Mouse (Mus musculus) hindbrain, embryonic 13.5 days (tissue): ENCODE measurements around the gene Itgav. TPM values are rescaled to one million over a fixed set of nuclear protein-coding genes. Genes with fewer than 3 reads are reported as not detected.
"Not testable (repeated sequence)": the region's sequence is repeated elsewhere in the genome, so short reads cannot be mapped to it uniquely, and the experiment has no call there.

Experiments
- ATAC-seq: fragments of 200-750 bp; cut with Nextera tagmentation; 2 replicates; pipeline ENCODE4 v1.8.0; 2017; ENCODE audit warnings: moderate TSS enrichment; ENCODE audit not compliant: low FRiP score
- H3K27ac ChIP-seq: fragments of 300-500 bp; sonication (generic); 2 replicates; pipeline ENCODE4 v1.5.1; 2015; ENCODE audit warnings: inconsistent platforms, mild to moderate bottlenecking, moderate library complexity
- H3K27me3 ChIP-seq: fragments of 300-500 bp; sonication (generic); 2 replicates; pipeline ENCODE4 v1.6.1; 2015; ENCODE audit warnings: mild to moderate bottlenecking, inconsistent platforms
- H3K36me3 ChIP-seq: fragments of 300-500 bp; sonication (generic); 2 replicates; pipeline ENCODE4 v1.6.1; 2015; ENCODE audit warnings: mild to moderate bottlenecking, inconsistent platforms
- H3K4me1 ChIP-seq: fragments of 300-500 bp; sonication (generic); replicated peaks from 2 replicates; pipeline ENCODE4 v1.6.1; 2015; ENCODE audit warnings: inconsistent platforms
- H3K4me2 ChIP-seq: fragments of 300-500 bp; sonication (generic); 2 replicates; pipeline ENCODE4 v1.6.1; 2015; ENCODE audit warnings: inconsistent platforms, mild to moderate bottlenecking, moderate library complexity
- H3K4me3 ChIP-seq: fragments of 300-500 bp; sonication (generic); 2 replicates; pipeline ENCODE4 v1.5.1; 2015; ENCODE audit warnings: mild to moderate bottlenecking, inconsistent platforms
- H3K9ac ChIP-seq: fragments of 300-500 bp; sonication (generic); 2 replicates; pipeline ENCODE4 v1.6.1; 2015; ENCODE audit warnings: mild to moderate bottlenecking, inconsistent platforms
- H3K9me3 ChIP-seq: fragments of 300-500 bp; sonication (generic); 2 replicates; pipeline ENCODE4 v1.6.1; 2016; ENCODE audit warnings: inconsistent platforms
- WGBS: fragments of 180-500 bp; shearing (Covaris S2); methylation state at CpG from one replicate; pipeline ENCODE4 v1.1.7; 2015; 5-methylcytosine and 5-hydroxymethylcytosine counted together
- polyA plus RNA-seq: library from polyadenylated mRNA; unstranded; fragments of >200 nt; fragmentation: Nextera tagmentation; extraction: Ambion mirVana; gene quantifications from 2 replicates; pipeline ENCODE4 v1.2.1, GENCODE M21; 2015

Gene Itgav
- polyA plus RNA-seq, 1 experiment from 2014 or later = 20.1 TPM

DNA sequence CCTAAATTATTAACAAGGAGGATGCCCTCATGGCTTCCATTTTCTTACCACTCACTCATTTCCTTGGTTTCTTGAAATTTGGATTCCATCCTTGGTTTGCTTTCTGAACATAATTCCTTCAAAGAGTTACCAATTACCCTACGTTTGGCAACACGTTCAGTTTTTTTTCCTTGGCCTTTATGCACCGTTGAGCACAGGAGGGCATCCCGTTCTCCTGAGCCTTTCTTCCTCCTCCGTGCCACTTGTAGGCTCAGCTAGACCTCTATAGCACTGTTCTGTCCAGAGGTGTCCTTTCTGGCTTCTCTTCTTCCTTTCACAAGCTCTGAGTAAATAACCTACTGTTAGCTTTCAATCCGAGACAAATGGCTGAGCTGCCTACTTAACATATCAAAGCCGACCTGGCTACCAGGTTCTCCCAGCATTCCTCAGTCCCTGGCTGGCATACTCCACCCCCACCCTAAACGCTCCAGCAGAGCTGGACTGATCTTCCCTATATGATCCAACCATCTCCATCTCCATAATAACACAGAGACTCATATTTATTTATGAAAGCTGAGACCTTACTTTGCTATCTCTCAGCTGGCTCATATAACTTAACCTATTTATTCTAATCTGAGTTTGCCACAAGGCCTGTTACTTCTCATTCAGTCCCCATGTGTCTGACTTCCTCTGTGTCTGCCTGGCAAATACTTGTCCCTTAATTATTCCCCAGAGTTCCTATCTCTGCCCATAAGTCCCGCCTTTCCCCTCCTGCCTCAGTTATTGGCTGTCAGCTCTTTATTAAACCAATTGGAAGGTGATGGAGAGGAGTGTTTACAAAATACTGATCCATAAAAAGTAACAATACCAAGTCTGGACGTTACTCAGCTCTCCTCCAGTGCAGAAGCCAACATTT, 31.3 kb upstream of the Itgav start:
- WGBS = 14% methylated on average over 10 of the region's 10 CpGs
- Histone ChIP-seq H3K36me3 (peaks cover 14% of the 10 kb centered on the region; the same call in 1 of the 2 replicates), H3K27me3 (no peaks in the 10 kb centered on the region), H3K9me3 (peaks cover 5% of the 10 kb centered on the region; the same call in 1 of the 2 replicates), H3K27ac (no peak overlapping the region), H3K9ac (no peak overlapping the region), H3K4me1 (peaks cover 11% of the 10 kb centered on the region; the same call in 1 of the 2 replicates), H3K4me2 (0 out of 2 replicates have a peak overlapping the region, but pooled peaks have one; percentile 11), H3K4me3 (no peak overlapping the region)
- ATAC-seq = 0 out of 2 replicates have a peak, but pooled peaks have one; percentile 54

DNA sequence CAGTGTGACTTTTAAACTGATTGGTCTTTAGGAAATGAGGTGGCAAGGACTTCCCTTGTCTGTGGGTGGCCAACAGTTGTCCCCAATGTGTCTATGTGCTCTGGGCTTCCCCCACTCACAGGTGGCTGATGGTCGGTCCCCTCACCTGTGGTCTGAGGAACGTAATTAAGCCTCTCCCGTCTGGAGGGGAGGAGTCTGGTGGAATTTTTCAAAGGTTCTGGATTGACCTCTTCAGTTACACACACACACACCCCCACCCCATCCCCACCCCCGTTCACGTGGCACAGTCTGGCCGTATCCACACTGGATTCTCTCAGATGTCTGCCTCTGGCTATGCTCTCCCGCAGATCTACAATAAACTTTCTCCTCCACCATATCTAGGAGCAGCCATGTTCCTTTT, 30.1 kb upstream of the Itgav start:
- no peaks in the 10 kb centered on the region for H3K27me3 ChIP-seq
- H3K4me1 ChIP-seq = peaks cover 11% of the 10 kb centered on the region; the same call in 1 of the 2 replicates
- ATAC-seq = no peak
- no peak overlapping the region for H3K4me3 ChIP-seq
- whole genome bisulfite sequencing = 89% methylated on average over 7 of the region's 7 CpGs
- peaks cover under 1% of the 10 kb centered on the region; the same call in 1 of the 2 replicates for H3K9me3 ChIP-seq
- H3K4me2 ChIP-seq = no peak overlapping the region
- H3K9ac ChIP-seq = no peak overlapping the region
- no peak overlapping the region for H3K27ac ChIP-seq
- H3K36me3 ChIP-seq = 0 out of 2 replicates have a peak, but pooled peaks cover 4% of the 10 kb centered on the region

DNA sequence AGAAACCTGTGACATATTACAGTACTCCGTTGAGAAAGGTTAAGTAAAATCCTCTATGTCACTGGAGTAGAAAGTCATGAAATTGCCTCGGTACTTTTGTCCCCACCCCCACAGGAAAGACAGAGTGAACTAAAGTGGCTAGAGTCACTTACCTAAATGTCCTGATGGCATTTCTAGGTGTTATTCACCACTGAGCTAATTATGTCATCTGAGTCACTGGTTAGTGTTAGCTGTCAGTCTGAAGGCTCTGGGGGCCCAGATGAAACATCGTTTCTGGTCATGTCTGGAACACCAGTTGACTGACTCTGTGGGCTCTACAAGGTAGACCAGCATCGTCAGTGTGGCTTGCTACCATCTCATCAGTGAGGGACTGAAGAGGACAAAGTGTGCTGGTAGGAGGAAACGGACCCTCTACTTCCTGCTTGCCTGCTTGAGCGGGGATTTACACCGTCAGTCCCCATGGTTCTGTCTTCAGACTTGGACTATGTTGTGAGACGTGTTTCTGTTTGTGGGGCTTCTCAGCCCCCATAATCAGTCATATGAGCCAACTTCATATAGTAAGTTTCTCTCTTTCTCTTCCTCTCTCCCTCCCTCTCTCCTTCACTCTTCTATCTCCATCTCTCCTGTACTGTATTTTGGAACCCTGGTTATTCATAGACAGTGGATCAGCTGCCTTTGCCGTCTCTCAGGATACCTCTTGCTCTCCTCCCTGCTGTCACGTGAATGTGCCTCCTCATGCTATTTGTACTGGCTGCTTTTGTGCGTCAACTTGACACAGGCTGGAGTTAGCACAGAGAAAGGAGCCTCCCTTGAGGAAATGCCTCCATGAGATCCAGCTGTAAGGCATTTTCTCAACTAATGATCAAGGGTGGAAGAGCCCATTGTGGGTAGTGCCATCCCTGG, 28.6 kb upstream of the Itgav start:
- Histone ChIP-seq H3K27me3 (no peaks in the 10 kb centered on the region), H3K9me3 (no peaks in the 10 kb centered on the region), H3K4me2 (no peak overlapping the region), H3K36me3 (no peaks in the 10 kb centered on the region), H3K4me1 (peaks cover 11% of the 10 kb centered on the region; the same call in 1 of the 2 replicates), H3K4me3 (no peak overlapping the region), H3K9ac (no peak overlapping the region), H3K27ac (no peak overlapping the region)
- ATAC-seq = no peak
- 86% methylated on average over 11 of the region's 11 CpGs for WGBS

DNA sequence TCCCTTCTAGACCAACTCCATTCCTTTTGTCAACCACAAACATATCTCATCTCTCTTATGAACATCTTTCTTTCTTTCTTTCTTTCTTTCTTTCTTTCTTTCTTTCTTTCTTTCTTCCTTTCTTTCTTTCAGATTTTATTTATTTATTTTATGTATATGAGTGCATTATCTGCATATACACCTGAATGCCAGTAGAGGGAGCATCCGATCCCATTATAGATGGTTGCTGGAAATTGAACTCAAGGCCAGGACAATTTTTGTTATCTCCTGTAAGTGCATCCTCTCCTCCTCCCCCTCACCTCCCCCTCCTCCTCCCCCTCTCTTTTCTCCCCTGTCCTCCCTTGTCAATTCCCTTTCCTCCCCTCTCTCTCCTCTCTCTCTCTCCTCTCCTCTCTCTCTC, 25.7 kb upstream of the Itgav start:
- H3K27ac ChIP-seq = no peak overlapping the region
- no peaks in the 10 kb centered on the region for H3K9me3 ChIP-seq
- no peak overlapping the region for H3K9ac ChIP-seq
- WGBS = 90% methylated on average over 1 of the region's 1 CpGs
- no peak overlapping the region for H3K4me2 ChIP-seq
- H3K36me3 ChIP-seq = no peaks in the 10 kb centered on the region
- no peak for ATAC-seq
- no peak overlapping the region for H3K4me3 ChIP-seq
- H3K4me1 ChIP-seq = no peaks in the 10 kb centered on the region
- no peaks in the 10 kb centered on the region for H3K27me3 ChIP-seq

DNA sequence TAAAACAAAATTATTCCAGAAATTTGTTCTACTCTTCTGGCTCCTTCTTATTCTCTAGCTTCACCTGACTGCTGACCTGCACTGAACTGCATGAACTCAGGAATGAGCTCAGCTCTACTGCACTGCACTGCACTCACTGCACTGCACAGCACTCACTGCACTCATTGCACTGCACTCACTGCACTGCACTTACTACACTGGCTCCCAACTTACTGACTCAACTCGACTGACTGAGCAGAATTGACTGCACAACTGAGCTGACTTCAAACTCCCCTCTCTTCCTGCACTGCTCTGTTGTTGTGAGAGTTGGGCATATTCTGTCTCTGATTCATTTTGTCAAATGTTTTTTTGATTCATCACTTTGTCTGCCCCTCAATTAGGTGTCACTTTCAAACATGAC, 24.9 kb upstream of the Itgav start:
- no peaks in the 10 kb centered on the region for H3K27me3 ChIP-seq
- H3K4me3 ChIP-seq = no peak overlapping the region
- ATAC-seq = no peak
- H3K9ac ChIP-seq = no peak overlapping the region
- 66% methylated on average over 1 of the region's 1 CpGs for WGBS
- no peak overlapping the region for H3K27ac ChIP-seq
- no peaks in the 10 kb centered on the region for H3K36me3 ChIP-seq
- no peaks in the 10 kb centered on the region for H3K4me1 ChIP-seq
- H3K4me2 ChIP-seq = no peak overlapping the region
- no peaks in the 10 kb centered on the region for H3K9me3 ChIP-seq

DNA sequence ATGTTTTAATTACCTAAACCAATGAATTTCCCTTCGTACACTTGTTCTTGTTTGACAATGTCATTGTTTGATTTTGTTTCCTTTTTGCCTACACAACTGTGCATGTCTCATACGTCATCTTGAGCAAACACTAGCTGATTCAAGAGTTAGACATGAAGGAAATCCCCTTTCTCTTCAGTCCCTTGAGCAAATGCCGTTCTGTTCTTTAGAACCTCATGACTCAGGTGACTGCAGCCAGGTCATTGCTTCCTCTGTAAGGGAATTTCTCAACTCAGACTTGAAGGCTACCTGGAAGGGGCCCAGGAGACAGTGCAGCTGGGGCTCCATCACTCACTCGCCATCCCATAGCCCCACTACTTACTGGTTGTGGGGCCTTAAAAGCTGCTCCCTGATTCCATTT, 23.5 kb upstream of the Itgav start:
- H3K9ac ChIP-seq = no peak overlapping the region
- no peaks in the 10 kb centered on the region for H3K9me3 ChIP-seq
- H3K4me3 ChIP-seq = no peak overlapping the region
- H3K27me3 ChIP-seq = no peaks in the 10 kb centered on the region
- WGBS = 85% methylated on average over 4 of the region's 4 CpGs
- H3K36me3 ChIP-seq = no peaks in the 10 kb centered on the region
- no peaks in the 10 kb centered on the region for H3K4me1 ChIP-seq
- no peak overlapping the region for H3K27ac ChIP-seq
- no peak for ATAC-seq
- H3K4me2 ChIP-seq = no peak overlapping the region

DNA sequence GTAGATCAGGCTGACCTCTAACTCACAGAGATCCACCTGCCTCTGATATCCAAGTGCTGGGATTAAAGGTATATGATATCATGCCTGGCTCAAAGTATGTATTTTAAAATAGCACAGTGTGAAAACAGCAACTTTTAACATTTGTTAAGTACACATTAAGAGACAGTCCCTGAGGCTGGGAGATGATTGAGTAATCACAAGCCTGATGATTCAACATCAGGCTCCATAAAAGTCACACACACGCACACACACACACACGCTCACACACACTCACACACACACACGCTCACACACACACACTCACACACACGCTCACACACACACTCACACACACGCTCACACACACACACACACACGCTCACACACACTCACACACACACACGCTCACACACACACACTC, 21.8 kb upstream of the Itgav start:
- no peak overlapping the region for H3K4me3 ChIP-seq
- no peaks in the 10 kb centered on the region for H3K9me3 ChIP-seq
- no peak overlapping the region for H3K4me2 ChIP-seq
- H3K27me3 ChIP-seq = no peaks in the 10 kb centered on the region
- H3K36me3 ChIP-seq = no peaks in the 10 kb centered on the region
- no peak for ATAC-seq
- no peaks in the 10 kb centered on the region for H3K4me1 ChIP-seq
- H3K27ac ChIP-seq = no peak overlapping the region
- H3K9ac ChIP-seq = no peak overlapping the region
- WGBS = 95% methylated on average over 7 of the region's 7 CpGs

DNA sequence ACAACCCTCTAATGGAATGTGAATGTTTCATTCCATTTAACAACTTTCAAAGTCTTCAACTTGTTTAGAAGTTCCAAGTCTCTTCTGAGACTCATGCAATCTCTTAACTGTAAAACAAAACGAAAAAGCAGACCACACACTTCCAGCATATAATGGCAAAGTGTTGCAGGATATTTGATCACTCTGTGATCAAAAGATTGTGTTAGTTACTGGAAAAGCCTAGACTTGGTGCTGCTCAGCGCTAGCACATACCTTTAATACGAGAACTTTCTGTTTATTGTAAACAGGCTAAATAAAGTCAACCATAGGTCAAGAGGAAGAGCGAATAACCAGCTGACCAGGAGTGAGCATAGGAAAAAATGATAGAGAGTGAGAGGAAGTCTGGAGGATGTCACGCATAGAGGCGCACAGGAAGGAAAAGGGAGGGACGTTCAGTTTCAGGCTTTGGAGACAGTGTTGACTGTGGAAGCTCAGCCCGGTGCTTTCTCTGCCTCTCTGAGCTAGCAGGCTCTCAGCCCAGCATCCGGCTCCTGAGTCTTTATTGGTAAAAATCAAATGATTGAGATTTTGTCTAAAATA, 18.5 kb upstream of the Itgav start:
- 83% methylated on average over 9 of the region's 9 CpGs for WGBS

DNA sequence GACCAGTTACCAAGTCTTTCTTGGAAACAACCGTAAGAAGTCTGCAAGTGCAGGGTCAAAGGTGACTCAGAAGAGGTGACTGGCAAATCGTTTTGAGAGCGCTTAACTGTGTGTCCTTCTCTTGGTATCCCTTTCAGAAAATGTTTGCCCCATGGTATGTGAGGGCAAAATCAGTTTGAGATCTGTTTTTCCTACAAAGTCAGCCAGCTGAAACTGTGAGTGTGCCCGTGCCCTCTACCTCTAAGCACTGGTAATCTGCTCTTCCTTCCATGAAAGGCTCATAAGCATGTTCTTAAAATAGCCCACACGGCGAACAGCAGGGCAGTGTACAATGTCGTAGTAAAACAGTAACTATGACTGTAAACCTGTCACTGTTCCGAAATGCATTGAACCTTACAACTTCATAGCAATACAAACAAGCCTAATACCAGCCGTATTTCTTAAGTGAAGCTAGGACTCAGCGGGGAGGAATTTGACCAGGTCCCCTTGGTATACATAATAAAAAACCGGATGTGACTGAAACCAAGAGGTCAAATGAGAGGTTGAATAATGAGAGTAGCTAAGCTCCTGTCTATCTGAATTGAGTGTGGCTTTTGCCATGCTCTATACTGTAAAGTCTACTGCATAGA, 14.2 kb upstream of the Itgav start:
- H3K27ac ChIP-seq = no peak overlapping the region
- H3K9me3 ChIP-seq = no peaks in the 10 kb centered on the region
- H3K9ac ChIP-seq = no peak overlapping the region
- H3K27me3 ChIP-seq = no peaks in the 10 kb centered on the region
- H3K4me1 ChIP-seq = no peaks in the 10 kb centered on the region
- no peak overlapping the region for H3K4me2 ChIP-seq
- ATAC-seq = no peak
- no peaks in the 10 kb centered on the region for H3K36me3 ChIP-seq
- WGBS = 70% methylated on average over 11 of the region's 11 CpGs
- H3K4me3 ChIP-seq = no peak overlapping the region

More for the DNA sequence above, 18.5 kb upstream of the Itgav start:
- no peak overlapping the region for H3K9ac ChIP-seq
- no peaks in the 10 kb centered on the region for H3K36me3 ChIP-seq
- H3K4me3 ChIP-seq = no peak overlapping the region
- no peak for ATAC-seq
- no peaks in the 10 kb centered on the region for H3K4me1 ChIP-seq
- H3K27me3 ChIP-seq = no peaks in the 10 kb centered on the region
- no peak overlapping the region for H3K4me2 ChIP-seq
- H3K27ac ChIP-seq = no peak overlapping the region
- H3K9me3 ChIP-seq = no peaks in the 10 kb centered on the region

DNA sequence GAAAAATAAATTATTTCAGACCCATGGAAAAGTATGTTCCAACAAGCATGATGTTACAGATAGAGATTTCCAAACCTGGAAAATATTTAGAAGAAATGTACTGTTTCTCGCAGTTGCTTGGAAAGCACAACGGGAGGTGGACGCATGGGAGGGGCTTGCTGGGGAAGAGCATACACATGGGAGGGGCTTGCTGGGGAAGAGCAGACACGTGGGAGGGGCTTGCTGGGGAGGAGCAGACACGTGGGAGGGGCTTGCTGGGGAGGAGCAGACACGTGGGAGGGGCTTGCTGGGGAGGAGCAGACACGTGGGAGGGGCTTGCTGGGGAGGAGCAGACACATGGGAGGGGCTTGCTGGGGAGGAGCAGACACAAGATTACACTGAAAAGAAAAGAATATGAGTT, 10.9 kb upstream of the Itgav start:
- not testable (repeated sequence) for H3K27ac ChIP-seq, ATAC-seq, H3K27me3 ChIP-seq, H3K4me1 ChIP-seq, H3K9me3 ChIP-seq, H3K9ac ChIP-seq, H3K4me3 ChIP-seq, H3K4me2 ChIP-seq, H3K36me3 ChIP-seq
- 80% methylated on average over 7 of the region's 7 CpGs for WGBS

DNA sequence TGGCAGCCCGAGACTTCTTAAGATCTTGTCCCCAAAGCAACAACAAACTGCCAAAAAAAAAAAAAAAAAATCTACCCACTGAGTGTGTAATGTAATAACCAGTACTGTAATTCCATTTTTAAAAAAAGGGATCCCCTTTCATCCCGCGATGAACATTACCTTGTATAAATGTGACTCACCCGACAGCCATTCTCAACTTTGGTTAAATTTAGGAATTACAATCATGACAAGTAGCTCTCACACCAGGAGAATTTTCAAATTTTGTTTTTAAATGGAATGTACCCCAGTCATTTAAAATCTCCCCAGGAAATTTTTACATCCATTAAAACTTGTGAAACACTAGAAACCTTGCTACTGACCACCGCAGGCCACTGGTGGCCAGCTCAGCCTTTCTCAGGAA, 10.3 kb upstream of the Itgav start:
- H3K36me3 ChIP-seq = no peaks in the 10 kb centered on the region
- H3K4me2 ChIP-seq = no peak overlapping the region
- no peak overlapping the region for H3K9ac ChIP-seq
- H3K27ac ChIP-seq = no peak overlapping the region
- ATAC-seq = no peak
- 90% methylated on average over 5 of the region's 5 CpGs for WGBS
- no peak overlapping the region for H3K4me3 ChIP-seq
- H3K27me3 ChIP-seq = no peaks in the 10 kb centered on the region
- H3K9me3 ChIP-seq = no peaks in the 10 kb centered on the region
- no peaks in the 10 kb centered on the region for H3K4me1 ChIP-seq

DNA sequence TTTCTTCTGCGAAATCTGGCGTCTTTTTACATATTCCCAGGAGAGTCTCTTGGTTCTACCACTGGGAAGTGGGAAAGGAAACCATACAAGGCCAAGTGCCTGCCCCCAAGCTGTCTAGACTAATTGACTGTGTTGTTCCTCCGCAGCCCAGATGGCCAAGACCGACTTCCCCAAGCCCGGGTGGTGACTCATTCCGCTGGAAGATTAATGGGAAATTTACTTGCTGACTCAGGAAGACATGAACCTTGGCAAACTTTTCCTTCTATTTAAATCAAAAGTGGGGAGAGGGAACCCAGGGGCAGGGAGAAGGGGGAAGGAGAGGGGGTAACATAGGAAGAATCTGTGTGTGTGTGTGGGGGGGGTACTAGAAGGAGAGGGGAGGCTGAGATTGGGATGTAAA, 9.4 kb upstream of the Itgav start:
- ATAC-seq = no peak
- Histone ChIP-seq H3K27me3 (no peaks in the 10 kb centered on the region), H3K4me1 (no peaks in the 10 kb centered on the region), H3K9ac (no peak overlapping the region), H3K4me2 (no peak overlapping the region), H3K36me3 (no peaks in the 10 kb centered on the region), H3K9me3 (no peaks in the 10 kb centered on the region), H3K27ac (no peak overlapping the region), H3K4me3 (no peak overlapping the region)
- WGBS = 15% methylated on average over 6 of the region's 6 CpGs
